Mouse (Mus musculus): ENCODE measurements around the gene Wdr76. TPM values are rescaled to one million over a fixed set of nuclear protein-coding genes. Genes with fewer than 3 reads are reported as not detected.

Wdr76 gene
- polyA plus RNA-seq, 1 experiment from 2014 or later: 4.2 TPM

DNA sequence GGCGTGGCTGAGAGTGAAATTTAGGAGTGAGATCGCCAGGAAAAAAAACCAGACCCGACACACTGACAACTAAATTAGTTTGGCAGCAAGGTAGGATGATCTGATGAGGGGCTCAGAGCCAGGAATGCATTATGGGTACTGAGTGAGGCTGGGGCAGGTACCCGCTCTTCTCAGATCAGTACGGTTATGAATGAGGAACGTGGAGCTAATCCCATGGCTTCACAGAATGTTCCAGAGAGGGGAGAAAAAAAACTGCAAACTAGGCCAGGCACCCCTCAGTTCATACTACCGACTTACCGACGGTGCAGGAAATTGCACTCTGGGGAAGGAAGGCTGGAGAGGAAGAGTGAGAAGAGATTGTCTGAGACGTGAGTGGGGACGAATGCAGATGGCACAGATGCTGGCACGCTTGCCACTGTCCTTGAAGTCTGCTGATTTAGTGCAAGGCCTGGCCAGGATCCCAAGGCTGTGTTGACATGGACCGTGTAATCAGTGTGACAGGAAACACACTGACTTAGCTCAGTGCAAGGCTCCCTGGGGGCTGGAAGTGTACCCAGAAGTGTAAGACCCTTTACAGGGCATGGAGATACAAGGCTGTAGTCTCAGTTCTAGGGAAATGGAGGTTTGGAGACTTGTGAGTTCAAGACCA, 77.1 kb downstream of the Wdr76 start:
- 44% methylated on average over 13 of the region's 13 CpGs for WGBS
- no peak; the same call in 1 of the 2 replicates for ATAC-seq (ENCODE audit: low read depth)

DNA sequence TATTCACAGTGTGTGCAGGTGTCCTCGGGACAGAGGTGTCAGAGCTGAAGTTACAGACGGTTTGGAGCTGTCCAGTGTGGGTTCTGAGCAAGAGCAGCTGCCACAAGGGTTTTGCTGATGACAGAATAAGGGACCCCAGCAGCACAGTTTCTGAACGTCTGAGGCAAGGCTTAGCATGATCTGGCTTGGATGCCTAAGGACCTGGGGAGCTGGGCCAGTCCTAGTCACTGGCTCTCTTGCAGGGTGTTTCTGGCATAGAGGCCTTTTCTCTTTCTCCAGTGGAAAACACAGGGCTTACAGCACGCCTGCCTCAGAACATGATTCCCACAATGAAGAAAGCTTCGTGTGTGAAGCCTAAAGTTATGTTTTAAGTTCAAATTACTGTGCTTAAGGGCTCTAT, 78.2 kb downstream of the Wdr76 start:
- Histone ChIP-seq H3K27ac (ENCODE audit: low read depth, low read length) (no peak overlapping the region), H3K36me3 (ENCODE audit: control insufficient read depth, insufficient read depth, low read length) (0 out of 2 replicates have a peak, but pooled peaks cover 4% of the 10 kb centered on the region), H3K9ac (replicated peaks; ENCODE audit: low read depth, low read length) (no peak overlapping the region), H3K27me3 (ENCODE audit: control insufficient read depth, insufficient read depth, low read length) (no peaks in the 10 kb centered on the region), H3K4me1 (ENCODE audit: control insufficient read depth, insufficient read depth, low read length) (peaks cover 11% of the 10 kb centered on the region; the same call in 1 of the 2 replicates), H3K4me2 (ENCODE audit: low read depth, low read length) (no peak overlapping the region), H3K4me3 (ENCODE audit: low read depth, low read length) (no peak overlapping the region), H3K9me3 (ENCODE audit: control insufficient read depth, low read length) (no peaks in the 10 kb centered on the region)
- WGBS: 76% methylated on average over 5 of the region's 5 CpGs
- no peak for ATAC-seq (ENCODE audit: low read depth)

More for the DNA sequence above, 77.1 kb downstream of the Wdr76 start:
- H3K4me3 ChIP-seq (ENCODE audit: low read depth, low read length): no peak overlapping the region
- no peaks in the 10 kb centered on the region for H3K27me3 ChIP-seq (ENCODE audit: control insufficient read depth, insufficient read depth, low read length)
- H3K27ac ChIP-seq (ENCODE audit: low read depth, low read length): no peak overlapping the region
- no peak overlapping the region for H3K4me2 ChIP-seq (ENCODE audit: low read depth, low read length)
- 0 out of 2 replicates have a peak, but pooled peaks cover 4% of the 10 kb centered on the region for H3K36me3 ChIP-seq (ENCODE audit: control insufficient read depth, insufficient read depth, low read length)
- no peaks in the 10 kb centered on the region for H3K9me3 ChIP-seq (ENCODE audit: control insufficient read depth, low read length)
- peaks cover 7% of the 10 kb centered on the region; the same call in 1 of the 2 replicates for H3K4me1 ChIP-seq (ENCODE audit: control insufficient read depth, insufficient read depth, low read length)
- no peak overlapping the region for H3K9ac ChIP-seq (replicated peaks; ENCODE audit: low read depth, low read length)

- no peak overlapping the region for H3K9ac ChIP-seq (replicated peaks; ENCODE audit: low read depth, low read length)
- no peak overlapping the region for H3K4me2 ChIP-seq (ENCODE audit: low read depth, low read length)
- 33% methylated on average over 12 of the region's 12 CpGs for WGBS
- no peak overlapping the region; the same call in 1 of the 2 replicates for H3K27ac ChIP-seq (ENCODE audit: low read depth, low read length)
- no peaks in the 10 kb centered on the region for H3K9me3 ChIP-seq (ENCODE audit: control insufficient read depth, low read length)
- peak; percentile 33 for ATAC-seq (ENCODE audit: low read depth)
- H3K36me3 ChIP-seq (ENCODE audit: control insufficient read depth, insufficient read depth, low read length): 0 out of 2 replicates have a peak, but pooled peaks cover 4% of the 10 kb centered on the region
- no peak overlapping the region for H3K4me3 ChIP-seq (ENCODE audit: low read depth, low read length)
- no peaks in the 10 kb centered on the region for H3K27me3 ChIP-seq (ENCODE audit: control insufficient read depth, insufficient read depth, low read length)
- H3K4me1 ChIP-seq (ENCODE audit: control insufficient read depth, insufficient read depth, low read length): peaks cover 11% of the 10 kb centered on the region; the same call in 1 of the 2 replicates
Measured at GRCm38 (mm10) chr2:121587523-121588308, 81.2 kb downstream of the Wdr76 start.

DNA sequence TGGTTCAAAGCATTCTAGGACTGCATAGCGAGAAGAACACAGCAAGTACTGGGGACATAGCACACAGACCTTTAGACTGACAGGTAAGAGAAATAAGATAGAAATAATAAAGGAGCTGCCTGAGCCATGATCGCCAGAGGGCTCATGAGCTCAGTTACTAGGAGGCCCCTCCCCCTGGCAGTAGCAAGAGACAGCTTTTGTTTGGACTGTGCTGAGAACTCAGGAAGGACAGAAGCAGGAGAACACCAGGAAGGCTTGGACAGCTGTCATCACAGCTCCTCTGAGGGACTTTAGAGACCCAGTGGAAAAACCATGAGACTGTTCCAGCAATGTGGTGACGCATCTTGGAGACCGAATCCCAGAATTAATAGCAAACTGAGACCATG, 81.8 kb downstream of the Wdr76 start:
- Histone ChIP-seq H3K9me3 (ENCODE audit: control insufficient read depth, low read length) (no peaks in the 10 kb centered on the region), H3K4me1 (ENCODE audit: control insufficient read depth, insufficient read depth, low read length) (peaks cover 11% of the 10 kb centered on the region; the same call in 1 of the 2 replicates), H3K4me2 (ENCODE audit: low read depth, low read length) (no peak overlapping the region), H3K27me3 (ENCODE audit: control insufficient read depth, insufficient read depth, low read length) (no peaks in the 10 kb centered on the region), H3K9ac (replicated peaks; ENCODE audit: low read depth, low read length) (no peak overlapping the region), H3K27ac (ENCODE audit: low read depth, low read length) (no peak overlapping the region; the same call in 1 of the 2 replicates), H3K36me3 (ENCODE audit: control insufficient read depth, insufficient read depth, low read length) (0 out of 2 replicates have a peak, but pooled peaks cover 4% of the 10 kb centered on the region), H3K4me3 (ENCODE audit: low read depth, low read length) (no peak overlapping the region)
- peak; percentile 62 for ATAC-seq (ENCODE audit: low read depth)
- WGBS: 39% methylated on average over 4 of the region's 4 CpGs

GRCm38 (mm10) chr2:121594131-121594530, 87.6 kb downstream of the Wdr76 start:
- no peak overlapping the region for H3K9ac ChIP-seq (replicated peaks; ENCODE audit: low read depth, low read length)
- no peaks in the 10 kb centered on the region for H3K27me3 ChIP-seq (ENCODE audit: control insufficient read depth, insufficient read depth, low read length)
- no peak overlapping the region for H3K4me3 ChIP-seq (ENCODE audit: low read depth, low read length)
- no peak overlapping the region for H3K27ac ChIP-seq (ENCODE audit: low read depth, low read length)
- no peak for ATAC-seq (ENCODE audit: low read depth)
- no peaks in the 10 kb centered on the region for H3K4me1 ChIP-seq (ENCODE audit: control insufficient read depth, insufficient read depth, low read length)
- WGBS: 49% methylated on average over 3 of the region's 3 CpGs
- no peaks in the 10 kb centered on the region for H3K36me3 ChIP-seq (ENCODE audit: control insufficient read depth, insufficient read depth, low read length)
- no peak overlapping the region for H3K4me2 ChIP-seq (ENCODE audit: low read depth, low read length)
- no peaks in the 10 kb centered on the region for H3K9me3 ChIP-seq (ENCODE audit: control insufficient read depth, low read length)

Other genes with a start within 250 kb of the Wdr76 start
- 161 and 185 TPM in 2 replicates for gene Trp53bp1, start 235.3 kb upstream of the Wdr76 start, polyA plus RNA-seq (2014; fragmentation: Nextera tagmentation; extraction: Ambion mirVana)
- 39.7 and 65.1 TPM in 2 replicates for gene Map1a, start 217.1 kb upstream of the Wdr76 start, polyA plus RNA-seq (2014; fragmentation: Nextera tagmentation; extraction: Ambion mirVana)
- gene Ppip5k1, start 151.3 kb upstream of the Wdr76 start, polyA plus RNA-seq (2014; fragmentation: Nextera tagmentation; extraction: Ambion mirVana): 20.3 and 23.5 TPM in 2 replicates
- 83.5 and 108 TPM in 2 replicates for gene Ckmt1, start 149.0 kb upstream of the Wdr76 start, polyA plus RNA-seq (2014; fragmentation: Nextera tagmentation; extraction: Ambion mirVana)
- gene Strc, start 119.6 kb upstream of the Wdr76 start, polyA plus RNA-seq (2014; fragmentation: Nextera tagmentation; extraction: Ambion mirVana): not detected in 2 replicates
- 219 and 309 TPM in 2 replicates for gene Pdia3, start 92.9 kb upstream of the Wdr76 start, polyA plus RNA-seq (2014; fragmentation: Nextera tagmentation; extraction: Ambion mirVana)
- gene Catsper2, start 92.9 kb upstream of the Wdr76 start, polyA plus RNA-seq (2014; fragmentation: Nextera tagmentation; extraction: Ambion mirVana): 4.8 and 7.8 TPM in 2 replicates
- gene Ell3, start 62.4 kb upstream of the Wdr76 start, polyA plus RNA-seq (2014; fragmentation: Nextera tagmentation; extraction: Ambion mirVana): 1.2 and 2.1 TPM in 2 replicates
- gene Serf2, start 57.5 kb upstream of the Wdr76 start, polyA plus RNA-seq (2014; fragmentation: Nextera tagmentation; extraction: Ambion mirVana): 303 and 333 TPM in 2 replicates
- 89.1 and 105 TPM in 2 replicates for gene Hypk, start 53.4 kb upstream of the Wdr76 start, polyA plus RNA-seq (2014; fragmentation: Nextera tagmentation; extraction: Ambion mirVana)
- 0.95 and 1.7 TPM in 2 replicates for gene Serinc4, start 49.9 kb upstream of the Wdr76 start, polyA plus RNA-seq (2014; fragmentation: Nextera tagmentation; extraction: Ambion mirVana)
- gene Mfap1b, start 32.7 kb upstream of the Wdr76 start, polyA plus RNA-seq (2014; fragmentation: Nextera tagmentation; extraction: Ambion mirVana): 77.1 and 79.2 TPM in 2 replicates
- gene Mfap1a, start 58 bp upstream of the Wdr76 start, polyA plus RNA-seq (2014; fragmentation: Nextera tagmentation; extraction: Ambion mirVana): 28.3 and 33.0 TPM in 2 replicates